Mouse (Mus musculus) hindbrain, embryonic 12.5 days (tissue): ENCODE results near the gene Dpp6. TPM values are rescaled to one million over a fixed set of nuclear protein-coding genes. Genes with fewer than 3 reads are reported as not detected.

ENCODE experiments used
- ATAC-seq: fragments of 200-750 bp; cut with Nextera tagmentation; 2 replicates; pipeline ENCODE4 v1.8.0; 2017; ENCODE audit warnings: moderate TSS enrichment; ENCODE audit not compliant: low FRiP score
- H3K27ac ChIP-seq: fragments of 300-500 bp; sonication (generic); 2 replicates; pipeline ENCODE4 v1.5.1; 2016; ENCODE audit warnings: mild to moderate bottlenecking
- H3K27me3 ChIP-seq: fragments of 300-500 bp; sonication (generic); 2 replicates; pipeline ENCODE4 v1.6.1; 2016; ENCODE audit warnings: mild to moderate bottlenecking
- H3K36me3 ChIP-seq: fragments of 300-500 bp; sonication (generic); 2 replicates; pipeline ENCODE4 v1.6.1; 2016; ENCODE audit warnings: mild to moderate bottlenecking
- H3K4me1 ChIP-seq: fragments of 300-500 bp; sonication (generic); 2 replicates; pipeline ENCODE4 v1.6.1; 2016
- H3K4me2 ChIP-seq: fragments of 300-500 bp; sonication (generic); replicated peaks from 2 replicates; pipeline ENCODE4 v1.6.1; 2016; ENCODE audit warnings: mild to moderate bottlenecking
- H3K4me3 ChIP-seq: fragments of 300-500 bp; sonication (generic); 2 replicates; pipeline ENCODE4 v1.5.1; 2016; ENCODE audit warnings: mild to moderate bottlenecking
- H3K9ac ChIP-seq: fragments of 300-500 bp; sonication (generic); 2 replicates; pipeline ENCODE4 v1.6.1; 2016; ENCODE audit warnings: mild to moderate bottlenecking, moderate library complexity
- H3K9me3 ChIP-seq: fragments of 300-500 bp; sonication (generic); replicated peaks from 2 replicates; pipeline ENCODE4 v1.6.1; 2016; ENCODE audit warnings: mild to moderate bottlenecking
- WGBS: fragments of 180-500 bp; shearing (Covaris S2); methylation state at CpG from one replicate; pipeline ENCODE4 v1.1.7; 2016; 5-methylcytosine and 5-hydroxymethylcytosine counted together
- polyA plus RNA-seq: library from polyadenylated mRNA; unstranded; fragments of >200 nt; fragmentation: Nextera tagmentation; extraction: Ambion mirVana; gene quantifications from 2 replicates; pipeline ENCODE4 v1.2.1, GENCODE M21; 2016

Dpp6 gene
- polyA plus RNA-seq, 1 experiment from 2014 or later: 27.2 TPM

- Histone ChIP-seq H3K4me3 (no peak overlapping the region), H3K4me2 (no peak overlapping the region), H3K4me1 (no peaks in the 10 kb centered on the region), H3K27ac (no peak overlapping the region), H3K36me3 (no peaks in the 10 kb centered on the region), H3K9me3 (no peaks in the 10 kb centered on the region), H3K27me3 (no peaks in the 10 kb centered on the region), H3K9ac (no peak overlapping the region)
- no peak for ATAC-seq
- WGBS: 71% methylated on average over 1 of the region's 1 CpGs
Observed at GRCm38 (mm10) chr5:27526906-27527305, 709.9 kb downstream of the Dpp6 start.

GRCm38 (mm10) chr5:27544816-27545270 is 727.8 kb downstream of the Dpp6 start:
- H3K4me1 ChIP-seq: no peaks in the 10 kb centered on the region
- no peak for ATAC-seq
- no peak overlapping the region for H3K27ac ChIP-seq
- no peak overlapping the region for H3K4me2 ChIP-seq
- H3K9me3 ChIP-seq: no peaks in the 10 kb centered on the region
- no peak overlapping the region for H3K9ac ChIP-seq
- H3K27me3 ChIP-seq: no peaks in the 10 kb centered on the region
- 15% methylated on average over 2 of the region's 2 CpGs for whole genome bisulfite sequencing
- no peaks in the 10 kb centered on the region for H3K36me3 ChIP-seq
- H3K4me3 ChIP-seq: no peak overlapping the region

- no peak for ATAC-seq
- Histone ChIP-seq H3K36me3 (no peaks in the 10 kb centered on the region), H3K4me2 (no peak overlapping the region), H3K27me3 (no peaks in the 10 kb centered on the region), H3K9ac (no peak overlapping the region), H3K9me3 (no peaks in the 10 kb centered on the region), H3K4me3 (no peak overlapping the region), H3K27ac (no peak overlapping the region), H3K4me1 (no peaks in the 10 kb centered on the region)
- 86% methylated on average over 4 of the region's 4 CpGs for WGBS
Observed at GRCm38 (mm10) chr5:27549291-27549690, 732.3 kb downstream of the Dpp6 start.

- Histone ChIP-seq H3K36me3 (no peaks in the 10 kb centered on the region), H3K9me3 (no peaks in the 10 kb centered on the region), H3K9ac (no peak overlapping the region), H3K27ac (peak overlapping the region; percentile 60; the same call in 1 of the 2 replicates), H3K4me3 (no peak overlapping the region), H3K4me1 (0 out of 2 replicates have a peak, but pooled peaks cover 3% of the 10 kb centered on the region), H3K27me3 (no peaks in the 10 kb centered on the region), H3K4me2 (no peak overlapping the region)
- ATAC-seq: 0 out of 2 replicates have a peak, but pooled peaks have one; percentile 38
- WGBS: 45% methylated on average over 7 of the region's 7 CpGs
Observed at GRCm38 (mm10) chr5:27565700-27566099, 748.7 kb downstream of the Dpp6 start.

- H3K27me3 ChIP-seq: no peaks in the 10 kb centered on the region
Observed at GRCm38 (mm10) chr5:27587970-27588758, 771.2 kb downstream of the Dpp6 start.

GRCm38 (mm10) chr5:27604132-27604531 is 787.1 kb downstream of the Dpp6 start:
- no peak for ATAC-seq
- Histone ChIP-seq H3K27me3 (no peaks in the 10 kb centered on the region), H3K36me3 (no peaks in the 10 kb centered on the region)

More at GRCm38 (mm10) chr5:27587970-27588758, 771.2 kb downstream of the Dpp6 start:
- no peak overlapping the region; the same call in 1 of the 2 replicates for H3K27ac ChIP-seq
- H3K4me2 ChIP-seq: no peak overlapping the region
- no peaks in the 10 kb centered on the region; the same call in 1 of the 2 replicates for H3K4me1 ChIP-seq
- no peaks in the 10 kb centered on the region for H3K9me3 ChIP-seq
- ATAC-seq: peak; percentile 45; the same call in 1 of the 2 replicates
- H3K36me3 ChIP-seq: no peaks in the 10 kb centered on the region
- H3K9ac ChIP-seq: no peak overlapping the region
- no peak overlapping the region for H3K4me3 ChIP-seq
- WGBS: 50% methylated on average over 8 of the region's 8 CpGs

GRCm38 (mm10) chr5:27615769-27616168 is 798.8 kb downstream of the Dpp6 start:
- 43% methylated on average over 7 of the region's 7 CpGs for WGBS
- no peak overlapping the region for H3K9ac ChIP-seq
- ATAC-seq: no peak

More at GRCm38 (mm10) chr5:27604132-27604531, 787.1 kb downstream of the Dpp6 start:
- Histone ChIP-seq H3K4me3 (no peak overlapping the region), H3K4me2 (no peak overlapping the region), H3K9me3 (no peaks in the 10 kb centered on the region), H3K27ac (no peak overlapping the region), H3K9ac (no peak overlapping the region), H3K4me1 (no peaks in the 10 kb centered on the region)
- WGBS: 91% methylated on average over 1 of the region's 1 CpGs

GRCm38 (mm10) chr5:27621811-27622210 is 804.8 kb downstream of the Dpp6 start:
- Histone ChIP-seq H3K4me1 (no peaks in the 10 kb centered on the region), H3K9ac (no peak overlapping the region)
- ATAC-seq: no peak

More at GRCm38 (mm10) chr5:27615769-27616168, 798.8 kb downstream of the Dpp6 start:
- H3K9me3 ChIP-seq: no peaks in the 10 kb centered on the region
- no peak overlapping the region for H3K27ac ChIP-seq
- H3K4me3 ChIP-seq: no peak overlapping the region
- H3K4me1 ChIP-seq: no peaks in the 10 kb centered on the region
- H3K27me3 ChIP-seq: no peaks in the 10 kb centered on the region
- no peaks in the 10 kb centered on the region for H3K36me3 ChIP-seq
- no peak overlapping the region for H3K4me2 ChIP-seq

GRCm38 (mm10) chr5:27623876-27624275 is 806.9 kb downstream of the Dpp6 start:
- WGBS: 63% methylated on average over 1 of the region's 1 CpGs
- no peaks in the 10 kb centered on the region for H3K4me1 ChIP-seq
- no peak overlapping the region for H3K4me2 ChIP-seq
- H3K9ac ChIP-seq: no peak overlapping the region
- no peak overlapping the region for H3K4me3 ChIP-seq
- H3K9me3 ChIP-seq: no peaks in the 10 kb centered on the region
- ATAC-seq: no peak
- no peaks in the 10 kb centered on the region for H3K27me3 ChIP-seq
- no peaks in the 10 kb centered on the region for H3K36me3 ChIP-seq
- H3K27ac ChIP-seq: no peak overlapping the region

More at GRCm38 (mm10) chr5:27621811-27622210, 804.8 kb downstream of the Dpp6 start:
- no peaks in the 10 kb centered on the region for H3K27me3 ChIP-seq
- H3K36me3 ChIP-seq: no peaks in the 10 kb centered on the region
- no peaks in the 10 kb centered on the region for H3K9me3 ChIP-seq
- no peak overlapping the region for H3K27ac ChIP-seq
- H3K4me3 ChIP-seq: no peak overlapping the region
- no peak overlapping the region for H3K4me2 ChIP-seq

GRCm38 (mm10) chr5:27632151-27632550 is 815.1 kb downstream of the Dpp6 start:
- peaks cover 11% of the 10 kb centered on the region; the same call in 1 of the 2 replicates for H3K36me3 ChIP-seq
- no peak for ATAC-seq
- WGBS: 86% methylated on average over 2 of the region's 2 CpGs
- H3K9ac ChIP-seq: no peak overlapping the region
- H3K4me3 ChIP-seq: no peak overlapping the region
- H3K4me1 ChIP-seq: no peaks in the 10 kb centered on the region
- H3K27ac ChIP-seq: no peak overlapping the region
- no peak overlapping the region for H3K4me2 ChIP-seq
- H3K9me3 ChIP-seq: no peaks in the 10 kb centered on the region
- H3K27me3 ChIP-seq: no peaks in the 10 kb centered on the region

- WGBS: 74% methylated on average over 2 of the region's 2 CpGs
- Histone ChIP-seq H3K4me1 (no peaks in the 10 kb centered on the region), H3K36me3 (peaks cover 11% of the 10 kb centered on the region; the same call in 1 of the 2 replicates), H3K4me2 (no peak overlapping the region), H3K9ac (no peak overlapping the region), H3K27me3 (no peaks in the 10 kb centered on the region), H3K9me3 (no peaks in the 10 kb centered on the region), H3K4me3 (no peak overlapping the region), H3K27ac (no peak overlapping the region)
- ATAC-seq: no peak
Observed at GRCm38 (mm10) chr5:27635941-27636340, 818.9 kb downstream of the Dpp6 start.

GRCm38 (mm10) chr5:27641876-27642275 is 824.9 kb downstream of the Dpp6 start:
- H3K36me3 ChIP-seq: no peaks in the 10 kb centered on the region
- H3K4me3 ChIP-seq: no peak overlapping the region
- no peak for ATAC-seq
- H3K9me3 ChIP-seq: no peaks in the 10 kb centered on the region
- H3K4me2 ChIP-seq: no peak overlapping the region
- 79% methylated on average over 1 of the region's 1 CpGs for WGBS
- H3K27me3 ChIP-seq: no peaks in the 10 kb centered on the region
- H3K4me1 ChIP-seq: no peaks in the 10 kb centered on the region
- no peak overlapping the region for H3K27ac ChIP-seq
- no peak overlapping the region for H3K9ac ChIP-seq
